Mouse (Mus musculus) adipose tissue, adult 10 weeks (tissue): ENCODE measurements around the gene Cass4. TPM values are rescaled to one million over a fixed set of nuclear protein-coding genes. Genes with fewer than 3 reads are reported as not detected.

Source experiments
- polyA plus RNA-seq: library from polyadenylated mRNA; stranded (reverse); fragments of 350-450 nt; fragmentation: Illumina TruSeq; extraction: RNeasy Lipid Tissue Mini Kit (QIAGEN cat#74804); gene quantifications from one replicate; pipeline ENCODE4 v1.2.3, GENCODE M21; 2014; ENCODE audit warnings: low read depth, low replicate concordance

Cass4 gene
- polyA plus RNA-seq, result 1.5 TPM

DNA sequence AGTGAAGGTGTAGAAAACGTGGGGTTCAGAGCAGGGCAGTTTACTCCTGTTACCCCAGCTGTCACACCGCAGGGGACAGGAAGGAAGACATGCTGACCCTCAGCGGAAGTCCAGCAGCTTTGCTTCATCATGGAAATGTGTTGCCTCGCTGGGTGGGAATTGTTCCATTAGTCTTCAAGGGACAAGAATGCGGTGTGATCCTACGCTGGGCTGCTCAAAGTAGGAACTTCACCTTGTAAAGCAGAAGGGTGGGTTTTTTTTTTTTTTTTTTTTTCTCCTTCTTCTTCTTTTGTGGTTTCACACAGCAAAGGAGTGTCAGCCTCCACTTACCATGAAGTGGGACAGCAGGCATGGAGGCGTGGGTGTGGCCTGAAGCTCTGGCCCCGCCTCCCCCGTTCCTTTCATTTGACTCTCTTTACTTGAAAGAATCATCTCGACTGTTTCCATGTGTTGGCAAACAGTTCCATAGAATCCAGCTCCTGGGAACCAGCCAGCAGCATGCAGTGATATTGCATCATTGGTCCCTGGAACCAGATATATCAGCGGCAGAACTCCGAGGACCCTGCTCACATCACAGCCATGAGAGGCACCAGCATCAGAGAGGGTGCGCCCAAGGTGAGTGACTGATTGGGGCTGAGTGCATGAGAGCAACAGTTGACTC is at the start of gene Cass4:
Gene Cass4, plus strand, starts transcription at position 404 of the 661 bp plus-strand sequence.

DNA sequence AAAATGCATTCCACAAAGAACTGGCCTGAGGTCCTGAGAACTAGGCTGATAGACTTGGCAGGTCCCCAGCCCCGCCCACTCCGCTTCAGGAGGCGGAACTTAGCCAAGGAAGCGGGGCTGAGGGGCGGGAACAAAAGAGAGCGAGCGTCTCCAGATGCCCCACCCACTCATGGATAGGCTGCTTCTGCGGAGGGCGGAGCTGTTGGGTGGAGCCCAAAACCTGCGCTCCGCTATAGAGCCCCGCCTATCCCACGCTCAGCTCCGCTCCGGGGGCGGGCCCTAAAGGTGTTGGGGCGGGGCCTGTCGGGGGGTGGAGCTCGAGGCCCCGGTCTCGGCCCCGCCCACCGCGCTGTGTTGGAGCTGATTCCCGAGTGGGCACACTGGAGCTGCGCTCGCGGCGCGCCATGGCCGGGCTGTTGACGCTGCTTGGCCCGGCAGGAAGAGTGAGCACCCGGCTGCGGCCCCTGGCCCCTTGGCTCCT is 48.3 kb upstream of the Cass4 start, which contains the start of gene Fam210b:
Gene Fam210b, plus strand, starts transcription at position 308 of the 481 bp plus-strand sequence.

DNA sequence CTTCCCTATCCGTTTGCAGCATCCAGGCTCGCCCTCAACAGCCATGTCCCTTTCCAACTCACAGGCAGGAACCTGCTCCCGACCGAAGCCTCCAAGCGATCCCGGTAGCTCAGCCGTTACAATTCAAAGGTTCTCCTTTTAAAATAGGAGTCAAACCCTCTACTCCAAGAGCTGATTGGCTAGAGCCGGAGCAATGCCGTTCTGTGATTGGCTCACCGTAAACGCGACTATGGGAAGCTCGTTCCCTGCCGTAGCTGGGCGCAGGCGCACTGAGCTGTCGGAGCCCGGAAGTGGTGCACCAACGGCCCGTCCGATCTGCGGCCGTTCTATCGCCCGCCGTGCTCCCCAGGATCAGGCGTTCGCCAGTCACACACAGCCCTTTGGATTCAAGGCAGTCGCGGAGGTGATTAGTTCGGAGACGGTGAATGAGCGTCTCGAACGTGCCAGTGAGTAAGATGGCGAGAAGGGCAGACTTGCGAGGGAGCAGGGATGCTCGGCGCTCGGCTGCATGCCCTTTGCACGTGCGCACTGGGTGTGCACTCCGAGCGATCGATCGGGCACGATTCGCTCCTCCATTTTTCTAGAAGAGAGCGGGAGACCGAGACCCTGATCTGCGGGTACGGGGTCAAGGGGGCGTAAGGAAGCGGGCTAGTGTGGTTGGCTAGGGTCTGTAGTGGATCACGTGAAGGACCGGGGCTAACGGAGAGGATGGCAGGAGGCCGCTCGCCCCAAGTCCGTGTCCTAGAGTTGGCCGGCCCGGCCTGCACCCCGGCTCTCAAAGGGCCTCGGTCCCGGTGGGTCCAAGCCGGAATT is 23.0 kb upstream of the Cass4 start, which contains the start of the genes Aurka and Cstf1:
Gene Aurka, minus strand, starts transcription at position 125 of the 813 bp plus-strand sequence.
Gene Cstf1, plus strand, starts transcription at position 271 of the 813 bp plus-strand sequence.

DNA sequence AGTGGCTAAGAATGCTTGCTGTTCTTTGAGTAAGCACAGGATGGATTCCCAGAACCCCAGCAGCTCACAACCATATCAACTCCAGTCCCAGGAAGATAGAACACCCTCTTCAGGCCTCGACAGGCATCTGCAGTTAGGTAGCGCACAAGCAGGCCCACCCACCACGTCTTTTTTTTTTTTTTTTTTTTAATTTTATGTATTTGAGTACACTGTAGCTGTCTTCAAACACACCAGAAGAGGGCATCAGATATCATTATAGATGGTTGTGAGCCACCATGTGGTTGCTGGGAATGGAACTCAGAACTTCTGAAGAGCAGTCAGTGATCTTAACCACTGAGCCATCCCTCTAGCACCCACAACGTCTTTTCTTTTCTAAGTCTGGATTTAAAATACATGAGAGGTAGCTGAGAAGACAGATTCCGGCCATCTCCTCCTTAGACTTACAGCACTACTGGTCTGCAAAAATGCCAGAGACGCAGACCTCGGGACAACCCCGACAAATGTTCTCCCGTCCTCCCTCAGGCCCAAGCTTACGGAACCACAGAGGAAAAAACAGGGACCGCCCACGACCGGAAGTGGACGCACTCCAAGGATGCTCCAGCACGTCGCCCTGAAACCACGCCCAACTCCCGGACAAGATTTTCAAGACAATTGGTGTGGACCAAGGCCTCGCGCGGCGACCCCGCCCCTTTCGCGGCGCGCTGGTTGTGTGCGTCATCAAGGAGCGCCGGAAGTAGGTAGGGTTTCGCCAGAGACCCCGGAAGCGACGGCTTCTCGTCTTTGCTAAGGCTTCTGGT is 46.4 kb downstream of the Cass4 start, which contains the start of gene Rtf2:
Gene Rtf2, plus strand, starts transcription at position 714 of the 797 bp plus-strand sequence.

GRCm38 (mm10) chr2:172458496-172458895 is 64.9 kb downstream of the Cass4 start, which contains the start of gene Gcnt7:
TSS of gene Gcnt7 (minus strand) at chr2:172458596.

GRCm38 (mm10) chr2:172472318-172472717 is 78.7 kb downstream of the Cass4 start, which contains the start of gene Fam209:
TSS of gene Fam209 (plus strand) at chr2:172472520.

Other genes starting within 250 kb of the Cass4 start
- gene Mc3r, start 145.3 kb upstream of the Cass4 start, polyA plus RNA-seq, result not detected
- 23.1 TPM for gene Fam210b, start 48.2 kb upstream of the Cass4 start, polyA plus RNA-seq
- gene Aurka, start 23.3 kb upstream of the Cass4 start, polyA plus RNA-seq, result 4.2 TPM
- 20.1 TPM for gene Cstf1, start 23.1 kb upstream of the Cass4 start, polyA plus RNA-seq
- 67.1 TPM for gene Rtf2, start 46.8 kb downstream of the Cass4 start, polyA plus RNA-seq
- gene Gcnt7, start 64.8 kb downstream of the Cass4 start, polyA plus RNA-seq, result not detected
- 5.0 TPM for gene Fam209, start 78.7 kb downstream of the Cass4 start, polyA plus RNA-seq
- gene Tfap2c, start 155.8 kb downstream of the Cass4 start, polyA plus RNA-seq, result 2.4 TPM